Mouse (Mus musculus) right cerebral cortex, postnatal 10 days (tissue): Measurements from ENCODE around the gene Txndc15.
"Not testable (repeated sequence)": the region's sequence is repeated elsewhere in the genome, so short reads cannot be mapped to it uniquely, and the experiment has no call there.

Experiments
- DNase-seq, 2 experiments: peaks; one replicate each; pipeline ENCODE4 v3.0.0; 2021; ENCODE audit warnings: low spot score in 2 of 2

The Txndc15 gene

GRCm38 (mm10) chr13:55714501-55715166, at the start of gene Txndc15:
TSS of gene Txndc15 (plus strand) at chr13:55714650.
- DNase-seq = peak; percentile 92 to 93

- DNase-seq = peak in 1 of 2 experiments; percentile 33
Measured at GRCm38 (mm10) chr13:55668550-55668949, 45.9 kb upstream of the Txndc15 start.

- DNase-seq = no peak
Measured at GRCm38 (mm10) chr13:55672711-55673110, 41.7 kb upstream of the Txndc15 start.

- DNase-seq = no peak
Measured at GRCm38 (mm10) chr13:55677364-55677763, 37.1 kb upstream of the Txndc15 start.

- no peak for DNase-seq
Measured at GRCm38 (mm10) chr13:55682201-55682600, 32.2 kb upstream of the Txndc15 start.

- DNase-seq = no peak
Measured at GRCm38 (mm10) chr13:55683581-55683980, 30.9 kb upstream of the Txndc15 start.

- no peak for DNase-seq
Measured at GRCm38 (mm10) chr13:55686107-55686633, 28.3 kb upstream of the Txndc15 start.

- no peak for DNase-seq
Measured at GRCm38 (mm10) chr13:55687927-55688602, 26.4 kb upstream of the Txndc15 start.

GRCm38 (mm10) chr13:55692535-55693242, 21.8 kb upstream of the Txndc15 start, which contains the start of gene B230219D22Rik:
TSS of gene B230219D22Rik (plus strand) at chr13:55693124.
- peak; percentile 94 to 95 for DNase-seq

GRCm38 (mm10) chr13:55693243-55693721, 21.2 kb upstream of the Txndc15 start:
- peak in 1 of 2 experiments; percentile 42 for DNase-seq

GRCm38 (mm10) chr13:55694110-55694509, 20.3 kb upstream of the Txndc15 start:
- DNase-seq = no peak

- not testable (repeated sequence) for DNase-seq
Measured at GRCm38 (mm10) chr13:55695989-55696388, 18.5 kb upstream of the Txndc15 start.

- no peak for DNase-seq
Measured at GRCm38 (mm10) chr13:55704301-55704700, 10.1 kb upstream of the Txndc15 start.

- DNase-seq = no peak
Measured at GRCm38 (mm10) chr13:55712846-55713245, 1.6 kb upstream of the Txndc15 start.

- DNase-seq = no peak
Measured at GRCm38 (mm10) chr13:55715167-55715512, 690 bp downstream of the Txndc15 start.

GRCm38 (mm10) chr13:55715908-55716510, 1.6 kb downstream of the Txndc15 start:
- no peak for DNase-seq

- no peak for DNase-seq
Measured at GRCm38 (mm10) chr13:55721516-55721915, 7.1 kb downstream of the Txndc15 start.

- no peak for DNase-seq
Measured at GRCm38 (mm10) chr13:55721995-55722394, 7.5 kb downstream of the Txndc15 start.

GRCm38 (mm10) chr13:55726598-55727119, 12.2 kb downstream of the Txndc15 start:
- no peak for DNase-seq

GRCm38 (mm10) chr13:55727120-55727838, 12.8 kb downstream of the Txndc15 start, which contains the start of gene Pcbd2:
TSS of gene Pcbd2 (plus strand) at chr13:55727368.
- peak; percentile 89 to 91 for DNase-seq

GRCm38 (mm10) chr13:55727839-55728238, 13.4 kb downstream of the Txndc15 start:
- peak; percentile 74 to 78 for DNase-seq
